Mouse (Mus musculus): Measurements from ENCODE around the gene Arhgef25. TPM values are rescaled to one million over a fixed set of nuclear protein-coding genes. Genes with fewer than 3 reads are reported as not detected.
A peak's percentile ranks its signal among the peaks of the same experiment; 100 is the strongest.
"Not testable (repeated sequence)": the region's sequence is repeated elsewhere in the genome, so short reads cannot be mapped to it uniquely, and the experiment has no call there.

Arhgef25 gene
- polyA plus RNA-seq, 1 experiment from 2014 or later, result 2.6 TPM

DNA sequence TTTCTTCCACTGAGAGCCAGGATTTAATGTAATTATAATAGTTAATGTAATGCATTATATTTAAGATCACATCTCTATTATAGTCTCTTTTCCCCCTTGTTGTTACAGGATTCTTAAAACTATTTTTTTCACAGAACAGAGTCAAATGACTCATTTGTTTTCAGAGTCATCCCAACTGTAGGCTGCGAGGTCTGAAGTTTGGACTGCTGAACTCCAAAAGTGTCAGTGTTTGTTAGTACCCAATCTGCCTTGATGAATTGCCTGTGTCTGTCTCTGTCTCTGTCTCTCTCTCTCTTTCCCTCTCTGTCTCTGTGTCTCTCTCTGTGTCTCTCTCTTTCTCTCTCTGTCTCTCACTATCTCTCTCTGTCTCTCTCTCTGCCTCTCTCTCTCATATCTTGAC is 33.4 kb downstream of the Arhgef25 start:
- Histone ChIP-seq H3K27ac (ENCODE audit: low read depth) (peak overlapping the region; percentile 86), H3K4me1 (ENCODE audit: insufficient read depth) (peaks cover 5% of the 10 kb centered on the region), H3K9me3 (ENCODE audit: low read length) (no peaks in the 10 kb centered on the region), H3K36me3 (replicated peaks; ENCODE audit: insufficient read depth, low read length) (no peaks in the 10 kb centered on the region), H3K9ac (replicated peaks) (no peak overlapping the region), H3K27me3 (ENCODE audit: insufficient read depth, low read length) (no peaks in the 10 kb centered on the region), H3K4me3 (ENCODE audit: low read depth, low read length) (no peak overlapping the region), H3K4me2 (ENCODE audit: low read depth, low read length) (no peak overlapping the region)
- ATAC-seq, result peak; percentile 76
- WGBS (ENCODE audit: insufficient replicate concordance), result 54% methylated on average over 1 of the region's 1 CpGs
- TF ChIP-seq CTCF (IDR thresholded peaks at IDR 0.05; ENCODE audit: low read depth), result no peak
- TF ChIP-seq EP300 (IDR thresholded peaks at IDR 0.05; ENCODE audit: low read depth), result no peak
- no peak for DNase-seq

DNA sequence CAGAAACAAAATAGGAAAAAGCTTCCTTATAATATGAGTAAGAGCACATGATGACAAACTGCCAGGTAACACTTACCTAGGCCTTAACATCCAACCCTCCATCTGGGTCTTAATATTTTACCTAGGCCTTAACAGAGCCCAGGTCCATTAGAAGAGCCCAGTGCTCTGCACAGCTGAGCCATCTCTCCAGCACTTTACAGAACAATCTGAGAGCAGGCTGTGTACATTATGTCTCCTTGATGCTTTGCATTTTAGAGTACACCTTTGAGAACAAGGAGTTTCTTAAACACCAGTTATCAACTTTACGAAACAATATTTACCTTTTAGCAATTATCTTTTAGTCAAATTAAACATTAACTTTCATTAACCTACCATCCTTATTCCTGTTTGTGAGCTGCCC is 33.8 kb downstream of the Arhgef25 start:
- peak overlapping the region; percentile 86 for H3K27ac ChIP-seq (ENCODE audit: low read depth)
- H3K4me1 ChIP-seq (ENCODE audit: insufficient read depth), result peaks cover 9% of the 10 kb centered on the region
- H3K9ac ChIP-seq (replicated peaks), result no peak overlapping the region
- WGBS (ENCODE audit: insufficient replicate concordance), result 73% methylated on average over 1 of the region's 1 CpGs
- no peak overlapping the region for H3K4me2 ChIP-seq (ENCODE audit: low read depth, low read length)
- ATAC-seq (peak; percentile 38), DNase-seq (no peak)
- TF ChIP-seq CTCF (IDR thresholded peaks at IDR 0.05; ENCODE audit: low read depth) (no peak), EP300 (IDR thresholded peaks at IDR 0.05; ENCODE audit: low read depth) (peak; percentile 21; the same call in 1 of the 2 replicates)
- no peaks in the 10 kb centered on the region for H3K9me3 ChIP-seq (ENCODE audit: low read length)
- no peaks in the 10 kb centered on the region for H3K36me3 ChIP-seq (replicated peaks; ENCODE audit: insufficient read depth, low read length)
- no peak overlapping the region for H3K4me3 ChIP-seq (ENCODE audit: low read depth, low read length)
- no peaks in the 10 kb centered on the region for H3K27me3 ChIP-seq (ENCODE audit: insufficient read depth, low read length)

DNA sequence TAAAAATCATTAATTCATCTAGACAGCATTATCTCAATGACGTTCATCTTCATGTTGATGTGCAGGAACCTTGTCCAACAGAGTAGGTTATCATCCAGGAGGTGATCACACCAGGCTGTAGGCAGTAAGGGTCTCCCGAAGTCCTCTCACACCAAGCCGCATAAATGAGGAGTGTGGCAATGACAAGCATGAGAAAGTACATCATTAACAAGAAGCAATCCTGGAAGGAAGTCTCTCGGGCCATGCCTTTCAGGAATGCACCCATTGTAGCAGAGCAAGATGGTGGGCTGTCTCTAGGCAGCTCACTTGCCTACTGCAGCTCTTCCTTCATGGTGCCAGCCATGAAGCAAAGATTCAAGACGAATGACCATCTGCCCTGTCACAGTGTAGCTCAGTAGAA is 35.2 kb downstream of the Arhgef25 start:
- Histone ChIP-seq H3K4me3 (ENCODE audit: low read depth, low read length) (no peak overlapping the region), H3K36me3 (replicated peaks; ENCODE audit: insufficient read depth, low read length) (no peaks in the 10 kb centered on the region), H3K4me1 (ENCODE audit: insufficient read depth) (peaks cover 9% of the 10 kb centered on the region), H3K9ac (replicated peaks) (no peak overlapping the region), H3K27me3 (ENCODE audit: insufficient read depth, low read length) (no peaks in the 10 kb centered on the region), H3K27ac (ENCODE audit: low read depth) (peak overlapping the region; percentile 86; the same call in 1 of the 2 replicates), H3K9me3 (ENCODE audit: low read length) (no peaks in the 10 kb centered on the region), H3K4me2 (ENCODE audit: low read depth, low read length) (no peak overlapping the region)
- TF ChIP-seq EP300 (IDR thresholded peaks at IDR 0.05; ENCODE audit: low read depth) (no peak), CTCF (IDR thresholded peaks at IDR 0.05; ENCODE audit: low read depth) (no peak)
- DNase-seq (no peak), ATAC-seq (no peak)
- WGBS (ENCODE audit: insufficient replicate concordance), result 72% methylated on average over 5 of the region's 5 CpGs

DNA sequence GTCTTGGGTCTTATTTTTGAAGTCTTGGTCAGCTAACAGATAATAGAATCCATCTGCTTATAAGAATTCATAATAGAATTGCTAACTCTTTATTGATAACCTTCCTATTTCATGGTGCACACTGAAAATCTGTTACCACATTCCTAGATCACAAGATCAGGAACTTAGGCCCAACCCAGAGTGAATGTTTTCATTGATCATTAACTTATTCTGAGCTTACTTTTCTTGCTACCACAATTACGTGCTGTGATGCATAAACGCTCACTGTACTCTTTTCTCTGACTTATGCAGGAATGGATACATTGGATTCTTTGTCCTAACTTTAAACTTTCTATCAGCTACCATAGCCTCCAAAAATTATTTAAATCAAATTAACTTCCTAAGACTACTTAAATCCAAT is 35.6 kb downstream of the Arhgef25 start:
- H3K36me3 ChIP-seq (replicated peaks; ENCODE audit: insufficient read depth, low read length), result no peaks in the 10 kb centered on the region
- peak; percentile 32; the same call in 1 of the 2 replicates for ATAC-seq
- WGBS (ENCODE audit: insufficient replicate concordance), result 70% methylated on average over 2 of the region's 2 CpGs
- no peak for DNase-seq
- no peaks in the 10 kb centered on the region for H3K27me3 ChIP-seq (ENCODE audit: insufficient read depth, low read length)
- no peak overlapping the region for H3K27ac ChIP-seq (ENCODE audit: low read depth)
- H3K9me3 ChIP-seq (ENCODE audit: low read length), result no peaks in the 10 kb centered on the region
- H3K4me2 ChIP-seq (ENCODE audit: low read depth, low read length), result no peak overlapping the region
- H3K4me1 ChIP-seq (ENCODE audit: insufficient read depth), result peaks cover 9% of the 10 kb centered on the region
- TF ChIP-seq CTCF (IDR thresholded peaks at IDR 0.05; ENCODE audit: low read depth), result no peak
- TF ChIP-seq EP300 (IDR thresholded peaks at IDR 0.05; ENCODE audit: low read depth), result no peak
- H3K4me3 ChIP-seq (ENCODE audit: low read depth, low read length), result no peak overlapping the region
- H3K9ac ChIP-seq (replicated peaks), result no peak overlapping the region

DNA sequence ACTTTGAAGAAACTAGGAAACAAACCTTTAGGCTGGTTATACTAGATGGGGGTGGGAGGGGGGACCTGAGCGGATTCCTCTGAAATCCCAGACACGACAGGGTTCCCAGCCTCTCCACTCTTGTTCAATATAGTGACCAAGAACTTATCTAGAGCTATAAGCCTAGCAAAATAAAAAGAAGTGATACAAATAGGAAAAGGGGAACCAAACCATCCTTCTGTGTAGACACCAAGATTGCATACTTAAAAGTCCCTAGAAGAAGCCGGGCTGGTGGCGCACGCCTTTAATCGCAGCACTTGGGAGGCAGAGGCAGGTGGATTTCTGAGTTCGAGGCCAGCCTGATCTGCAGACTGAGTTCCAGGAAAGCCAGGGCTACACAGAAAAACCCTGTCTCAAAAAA is 36.6 kb downstream of the Arhgef25 start:
- Histone ChIP-seq H3K36me3 (replicated peaks; ENCODE audit: insufficient read depth, low read length) (no peaks in the 10 kb centered on the region), H3K4me1 (ENCODE audit: insufficient read depth) (peaks cover 9% of the 10 kb centered on the region), H3K4me2 (ENCODE audit: low read depth, low read length) (peak overlapping the region; percentile 29), H3K27ac (ENCODE audit: low read depth) (0 out of 2 replicates have a peak overlapping the region, but pooled peaks have one; percentile 44), H3K9me3 (ENCODE audit: low read length) (no peaks in the 10 kb centered on the region), H3K27me3 (ENCODE audit: insufficient read depth, low read length) (no peaks in the 10 kb centered on the region), H3K9ac (replicated peaks) (no peak overlapping the region), H3K4me3 (ENCODE audit: low read depth, low read length) (no peak overlapping the region)
- DNase-seq (no peak), ATAC-seq (no peak)
- WGBS (ENCODE audit: insufficient replicate concordance), result 88% methylated on average over 7 of the region's 7 CpGs
- no peak for TF ChIP-seq EP300 (IDR thresholded peaks at IDR 0.05; ENCODE audit: low read depth)
- TF ChIP-seq CTCF (IDR thresholded peaks at IDR 0.05; ENCODE audit: low read depth), result no peak

DNA sequence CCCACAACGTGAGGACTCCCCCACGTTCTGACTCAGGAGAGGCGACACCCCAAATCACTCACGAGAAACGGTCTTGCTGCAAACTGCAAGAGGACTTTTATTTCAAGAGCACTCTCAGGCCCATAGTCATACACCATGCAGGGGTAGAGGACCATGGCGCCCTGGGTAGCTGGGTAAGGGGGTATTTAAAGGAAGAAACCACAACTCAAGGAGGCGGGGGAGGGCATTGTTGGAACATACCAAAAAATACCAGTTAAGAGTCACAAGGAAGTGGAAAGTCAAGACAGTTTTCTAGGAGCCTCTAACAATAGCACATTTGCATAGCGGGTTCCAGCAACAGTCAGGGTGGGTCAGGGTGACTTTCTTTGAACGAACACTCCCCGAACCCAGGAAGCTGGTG is 37.3 kb downstream of the Arhgef25 start:
- 86% methylated on average over 10 of the region's 10 CpGs for WGBS (ENCODE audit: insufficient replicate concordance)
- not testable (repeated sequence) for DNase-seq

DNA sequence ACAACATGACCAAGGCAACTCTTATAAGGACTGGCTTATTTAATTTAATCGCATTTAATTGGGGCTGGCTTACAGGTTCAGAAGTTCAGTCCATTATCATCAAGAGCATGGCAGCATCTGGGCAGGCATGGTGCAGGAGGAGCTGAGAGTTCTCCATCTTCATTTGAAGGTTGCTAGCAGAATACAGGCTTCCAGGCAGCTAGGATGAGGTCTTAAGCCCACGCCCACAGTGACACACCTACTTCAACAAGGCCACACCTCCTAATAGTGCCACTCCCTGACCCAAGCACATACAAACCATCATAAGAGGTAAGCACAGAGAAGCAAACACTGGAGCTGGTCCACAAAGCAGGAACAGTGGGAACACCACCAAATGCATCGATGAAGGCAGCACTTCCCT is 38.6 kb downstream of the Arhgef25 start:
- not testable (repeated sequence) for H3K9me3 ChIP-seq (ENCODE audit: low read length); H3K36me3 ChIP-seq (replicated peaks; ENCODE audit: insufficient read depth, low read length); H3K4me1 ChIP-seq (ENCODE audit: insufficient read depth); H3K9ac ChIP-seq (replicated peaks); H3K4me2 ChIP-seq (ENCODE audit: low read depth, low read length); H3K27me3 ChIP-seq (ENCODE audit: insufficient read depth, low read length); DNase-seq; ATAC-seq; H3K4me3 ChIP-seq (ENCODE audit: low read depth, low read length)
- H3K27ac ChIP-seq (ENCODE audit: low read depth), result peak overlapping the region; percentile 55
- 80% methylated on average over 3 of the region's 3 CpGs for WGBS (ENCODE audit: insufficient replicate concordance)

More for the DNA sequence above, 37.3 kb downstream of the Arhgef25 start:
- H3K27me3 ChIP-seq (ENCODE audit: insufficient read depth, low read length); ATAC-seq; H3K4me1 ChIP-seq (ENCODE audit: insufficient read depth); H3K4me3 ChIP-seq (ENCODE audit: low read depth, low read length); H3K9ac ChIP-seq (replicated peaks); H3K27ac ChIP-seq (ENCODE audit: low read depth); H3K36me3 ChIP-seq (replicated peaks; ENCODE audit: insufficient read depth, low read length); H3K4me2 ChIP-seq (ENCODE audit: low read depth, low read length); H3K9me3 ChIP-seq (ENCODE audit: low read length): not testable (repeated sequence)
